Mouse (Mus musculus) brain, adult 10 weeks (tissue): ENCODE measurements around the gene Rps6kc1. TPM values are rescaled to one million over a fixed set of nuclear protein-coding genes. Genes with fewer than 3 reads are reported as not detected.

ENCODE experiments used
- polyA plus RNA-seq: library from polyadenylated mRNA; stranded (reverse); fragments of 350-450 nt; fragmentation: Illumina TruSeq; extraction: RNeasy Lipid Tissue Mini Kit (QIAGEN cat#74804); gene quantifications from one replicate; pipeline ENCODE4 v1.2.3, GENCODE M21; 2015; ENCODE audit warnings: low read depth, low replicate concordance

Rps6kc1 gene
- 31.4 TPM for polyA plus RNA-seq

DNA sequence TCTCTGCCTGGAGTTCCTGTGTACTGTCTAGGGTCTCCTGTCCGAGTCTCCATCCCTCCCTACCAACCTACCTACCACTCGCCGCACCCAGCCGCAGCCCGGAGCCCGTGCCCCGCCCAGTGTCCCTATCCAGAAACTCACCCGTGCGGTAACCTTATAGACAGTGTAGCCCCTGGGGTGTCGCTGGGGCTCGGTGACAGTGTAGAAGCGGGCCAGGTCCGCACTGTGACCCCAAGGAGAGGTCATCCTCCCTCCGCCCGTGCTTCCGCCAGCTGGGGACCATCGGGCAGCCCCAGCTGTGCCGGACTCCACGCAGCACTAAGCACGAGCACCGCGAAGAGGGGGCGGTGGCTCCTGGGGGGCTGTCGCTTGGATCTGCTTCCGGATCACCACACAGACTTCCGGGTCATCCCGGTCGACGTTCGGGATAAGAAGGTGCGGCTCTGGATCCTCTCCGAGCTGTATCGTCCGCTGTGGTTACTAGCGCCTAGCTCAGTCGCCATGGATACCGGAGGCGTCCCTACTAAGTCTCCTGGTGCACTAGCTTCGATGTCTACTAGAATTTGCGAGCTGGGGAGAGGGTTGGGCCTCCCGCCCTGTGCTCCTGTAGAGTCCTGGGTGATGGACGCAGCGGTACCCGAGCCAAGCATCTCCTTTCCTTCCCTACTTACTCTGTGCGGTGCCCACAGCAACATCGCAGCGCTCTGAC is at the start of gene Rps6kc1:
Gene Rps6kc1, minus strand, starts transcription at position 356 of the 709 bp plus-strand sequence.

DNA sequence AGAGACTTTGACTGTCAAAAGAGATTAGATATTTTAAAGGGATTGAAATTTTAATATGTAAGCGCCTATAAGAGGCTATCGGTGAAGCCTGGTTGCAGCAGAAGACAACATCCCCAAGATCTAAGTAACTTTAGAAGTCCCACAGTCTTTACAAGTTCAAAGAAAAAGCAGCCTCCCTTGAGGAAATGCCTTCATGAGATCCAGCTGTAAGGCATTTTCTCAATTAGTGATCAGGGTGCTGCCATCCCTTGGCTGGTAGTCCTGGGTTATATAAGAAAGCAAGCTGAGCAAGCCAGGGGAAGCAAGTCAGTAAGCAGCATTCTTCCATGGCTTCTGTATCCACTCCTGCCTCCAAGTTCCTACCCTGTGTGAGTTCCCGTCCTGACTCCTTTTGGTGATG is 13.2 kb upstream of the Rps6kc1 start, which contains the start of gene Angel2:
Gene Angel2, plus strand, starts transcription at position 301 of the 400 bp plus-strand sequence.

Other genes with a start within 250 kb of the Rps6kc1 start
- 45.7 TPM for gene Angel2, start 13.3 kb upstream of the Rps6kc1 start, polyA plus RNA-seq
- gene Vash2, start 67.5 kb upstream of the Rps6kc1 start, polyA plus RNA-seq, result 2.4 TPM
- gene Flvcr1, start 114.4 kb upstream of the Rps6kc1 start, polyA plus RNA-seq, result 12.0 TPM
- not detected for gene Spata45, start 124.9 kb upstream of the Rps6kc1 start, polyA plus RNA-seq
- gene Tatdn3, start 151.2 kb upstream of the Rps6kc1 start, polyA plus RNA-seq, result 40.3 TPM
- gene Nsl1, start 151.2 kb upstream of the Rps6kc1 start, polyA plus RNA-seq, result 1.3 TPM
- gene Batf3, start 186.1 kb upstream of the Rps6kc1 start, polyA plus RNA-seq, result 2.5 TPM